Mouse (Mus musculus) intestine, postnatal 0 days (tissue): Measurements from ENCODE around the gene Plac8. TPM values are rescaled to one million over a fixed set of nuclear protein-coding genes. Genes with fewer than 3 reads are reported as not detected.

Source experiments
- ATAC-seq: fragments of 200-750 bp; cut with Nextera tagmentation; 2 replicates; pipeline ENCODE4 v1.8.0; 2017; ENCODE audit warnings: mild to moderate bottlenecking, moderate TSS enrichment, moderate library complexity
- H3K27ac ChIP-seq: fragments of 300-500 bp; sonication (generic); 2 replicates; pipeline ENCODE4 v1.5.1; 2014; ENCODE audit warnings: mild to moderate bottlenecking, low read depth, low read length, moderate library complexity
- H3K27me3 ChIP-seq: fragments of 300-500 bp; sonication (generic); replicated peaks from 2 replicates; pipeline ENCODE4 v1.6.1; 2014; ENCODE audit warnings: low read length, mixed read lengths; ENCODE audit not compliant: control insufficient read depth, insufficient read depth
- H3K36me3 ChIP-seq: fragments of 300-500 bp; sonication (generic); 2 replicates; pipeline ENCODE4 v1.6.1; 2014; ENCODE audit warnings: mild to moderate bottlenecking, moderate library complexity; ENCODE audit not compliant: control insufficient read depth, insufficient read depth
- H3K4me1 ChIP-seq: fragments of 300-500 bp; sonication (generic); replicated peaks from 2 replicates; pipeline ENCODE4 v1.6.1; 2014; ENCODE audit warnings: antibody characterized with exemption, low read length, mixed read lengths; ENCODE audit not compliant: control insufficient read depth, insufficient read depth
- H3K4me2 ChIP-seq: fragments of 300-500 bp; sonication (generic); replicated peaks from 2 replicates; pipeline ENCODE4 v1.6.1; 2014; ENCODE audit warnings: low read depth, mild to moderate bottlenecking, moderate library complexity
- H3K4me3 ChIP-seq: fragments of 300-500 bp; sonication (generic); 2 replicates; pipeline ENCODE4 v1.5.1; 2014; ENCODE audit warnings: low read depth, low read length
- H3K9ac ChIP-seq: fragments of 300-500 bp; sonication (generic); 2 replicates; pipeline ENCODE4 v1.6.1; 2014; ENCODE audit warnings: mild to moderate bottlenecking, low read depth, low read length
- H3K9me3 ChIP-seq: fragments of 300-500 bp; sonication (generic); 2 replicates; pipeline ENCODE4 v1.6.1; 2016; ENCODE audit warnings: mixed run types; ENCODE audit not compliant: control insufficient read depth
- CTCF ChIP-seq: sonication (generic); IDR thresholded peaks from 2 replicates; pipeline ENCODE4 v1.5.1; 2016; ENCODE audit warnings: low read depth, mild to moderate bottlenecking, control low read depth, antibody characterized with exemption, moderate library complexity
- WGBS: fragments of 180-500 bp; shearing (Covaris S2); extraction: QIAGEN DNeasy Blood & Tissue Kit; methylation state at CpG from one replicate; pipeline ENCODE4 v1.1.7; 2014; 5-methylcytosine and 5-hydroxymethylcytosine counted together
- polyA plus RNA-seq: library from polyadenylated mRNA; unstranded; fragments of >200 nt; fragmentation: Nextera tagmentation; extraction: Ambion mirVana; gene quantifications from 2 replicates; pipeline ENCODE4 v1.2.1, GENCODE M21; 2015

The Plac8 gene
- polyA plus RNA-seq, 1 experiment from 2014 or later, result 1,527 TPM

DNA sequence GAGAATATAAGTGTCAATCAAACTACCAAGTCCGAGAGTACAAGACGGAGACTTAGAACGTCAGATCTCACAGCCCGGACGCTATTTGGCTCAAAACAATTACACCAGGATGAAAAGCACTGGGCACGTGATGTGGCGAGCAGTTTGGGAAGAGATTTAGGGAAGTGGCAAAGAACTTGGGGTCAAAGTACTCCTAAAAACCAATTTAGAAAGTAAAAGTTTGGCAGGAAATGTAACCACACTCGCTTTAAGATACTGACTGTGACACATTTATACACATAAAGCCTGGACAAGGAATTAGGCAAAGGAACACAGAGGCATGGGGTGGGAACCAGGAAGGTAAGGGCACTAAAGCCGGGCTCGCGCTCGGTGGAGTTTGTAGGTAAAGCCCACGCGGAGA is 15.0 kb downstream of the Plac8 start:
- no peak overlapping the region for H3K4me2 ChIP-seq
- ATAC-seq, result no peak
- no peak overlapping the region for H3K9ac ChIP-seq
- no peaks in the 10 kb centered on the region for H3K27me3 ChIP-seq
- 87% methylated on average over 14 of the region's 14 CpGs for WGBS
- TF ChIP-seq CTCF, result no peak
- H3K4me1 ChIP-seq, result no peaks in the 10 kb centered on the region
- no peaks in the 10 kb centered on the region for H3K9me3 ChIP-seq
- H3K4me3 ChIP-seq, result no peak overlapping the region
- peaks cover 85% of the 10 kb centered on the region for H3K36me3 ChIP-seq
- H3K27ac ChIP-seq, result no peak overlapping the region

DNA sequence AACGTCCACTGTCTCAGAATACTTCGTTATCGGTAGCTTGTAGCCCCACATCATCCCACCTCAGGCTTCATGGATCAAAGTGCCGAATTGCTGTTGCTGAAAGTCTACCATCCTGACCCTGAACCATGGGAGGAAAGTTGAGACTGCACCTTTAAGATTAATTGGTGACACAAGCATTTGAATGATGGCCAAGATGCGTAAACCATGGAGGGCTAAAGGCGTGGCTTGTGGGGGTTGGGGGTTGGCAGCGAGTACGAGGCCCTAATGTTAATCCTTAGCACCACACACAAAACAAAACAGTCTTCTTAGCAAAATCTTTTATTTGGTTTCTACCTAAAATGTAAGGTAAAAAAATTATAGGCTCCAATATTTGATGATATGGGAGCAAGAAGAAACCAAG is 18.6 kb downstream of the Plac8 start:
- H3K4me2 ChIP-seq, result no peak overlapping the region
- TF ChIP-seq CTCF, result no peak
- no peak overlapping the region for H3K4me3 ChIP-seq
- H3K4me1 ChIP-seq, result no peaks in the 10 kb centered on the region
- H3K9me3 ChIP-seq, result no peaks in the 10 kb centered on the region
- ATAC-seq, result no peak
- H3K9ac ChIP-seq, result no peak overlapping the region
- 54% methylated on average over 8 of the region's 8 CpGs for WGBS
- peaks cover 53% of the 10 kb centered on the region for H3K36me3 ChIP-seq
- H3K27ac ChIP-seq, result no peak overlapping the region
- no peaks in the 10 kb centered on the region for H3K27me3 ChIP-seq

DNA sequence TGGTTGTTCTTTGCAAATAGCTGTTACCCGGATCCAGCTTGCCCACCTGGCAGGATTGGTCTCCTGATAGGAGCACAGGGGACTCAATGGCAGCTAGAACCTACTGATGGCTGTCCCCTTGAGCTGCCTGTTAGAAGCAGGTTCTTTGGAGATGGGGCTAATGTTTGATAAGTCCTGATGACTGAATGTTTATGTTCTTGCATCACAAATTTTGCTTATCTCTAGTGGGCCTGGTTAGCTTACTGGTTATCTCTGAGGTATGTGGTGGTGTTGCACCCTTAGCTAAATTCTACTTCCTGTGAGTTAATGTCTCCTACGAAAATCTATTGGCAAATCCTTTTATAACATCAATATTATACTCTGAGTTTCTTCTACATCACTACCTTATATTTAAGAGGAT is 20.1 kb downstream of the Plac8 start:
- H3K27ac ChIP-seq, result no peak overlapping the region
- peaks cover 49% of the 10 kb centered on the region for H3K36me3 ChIP-seq
- TF ChIP-seq CTCF, result no peak
- H3K4me1 ChIP-seq, result no peaks in the 10 kb centered on the region
- no peak for ATAC-seq
- 55% methylated on average over 2 of the region's 2 CpGs for WGBS
- no peak overlapping the region for H3K4me3 ChIP-seq
- H3K27me3 ChIP-seq, result no peaks in the 10 kb centered on the region
- H3K9me3 ChIP-seq, result no peaks in the 10 kb centered on the region
- no peak overlapping the region for H3K4me2 ChIP-seq
- no peak overlapping the region for H3K9ac ChIP-seq

- Histone ChIP-seq H3K4me3 (no peak overlapping the region), H3K4me2 (no peak overlapping the region), H3K27ac (no peak overlapping the region), H3K36me3 (peaks cover 43% of the 10 kb centered on the region), H3K9me3 (no peaks in the 10 kb centered on the region), H3K4me1 (no peaks in the 10 kb centered on the region), H3K9ac (no peak overlapping the region), H3K27me3 (no peaks in the 10 kb centered on the region)
- no peak for ATAC-seq
- WGBS, result 82% methylated on average over 1 of the region's 1 CpGs
- no peak for TF ChIP-seq CTCF
Observed at GRCm38 (mm10) chr5:100550151-100550550, 21.9 kb downstream of the Plac8 start.

- WGBS, result 87% methylated on average over 4 of the region's 4 CpGs
- peaks cover 43% of the 10 kb centered on the region for H3K36me3 ChIP-seq
- peak overlapping the region; percentile 31 for H3K27ac ChIP-seq
- ATAC-seq, result no peak
- no peak for TF ChIP-seq CTCF
- H3K4me2 ChIP-seq, result no peak overlapping the region
- no peaks in the 10 kb centered on the region for H3K9me3 ChIP-seq
- no peaks in the 10 kb centered on the region for H3K4me1 ChIP-seq
- H3K27me3 ChIP-seq, result no peaks in the 10 kb centered on the region
- H3K4me3 ChIP-seq, result no peak overlapping the region
- no peak overlapping the region for H3K9ac ChIP-seq
Observed at GRCm38 (mm10) chr5:100549311-100549710, 22.7 kb downstream of the Plac8 start.

GRCm38 (mm10) chr5:100548236-100548635 is 23.8 kb downstream of the Plac8 start:
- TF ChIP-seq CTCF, result no peak
- H3K4me3 ChIP-seq, result no peak overlapping the region
- no peaks in the 10 kb centered on the region for H3K9me3 ChIP-seq
- H3K36me3 ChIP-seq, result peaks cover 41% of the 10 kb centered on the region
- H3K4me2 ChIP-seq, result no peak overlapping the region
- no peaks in the 10 kb centered on the region for H3K4me1 ChIP-seq
- peak; percentile 84 for ATAC-seq
- no peaks in the 10 kb centered on the region for H3K27me3 ChIP-seq
- 30% methylated on average over 2 of the region's 2 CpGs for WGBS
- peak overlapping the region; percentile 31; the same call in 1 of the 2 replicates for H3K27ac ChIP-seq
- H3K9ac ChIP-seq, result no peak overlapping the region
